Mouse (Mus musculus) embryo, embryonic 11 days (tissue): ENCODE measurements around the gene Gpr18.

ENCODE experiments used
- DNase-seq: peaks from one replicate; pipeline ENCODE4 v3.0.0-alpha.2; 2015

Gene Gpr18

GRCm38 (mm10) chr14:121915621-121916020, at the start of gene Gpr18:
Gene Gpr18, minus strand, starts transcription at chr14:121915781.
- DNase-seq = no peak

- no peak for DNase-seq
Measured at GRCm38 (mm10) chr14:121964990-121965389, 49.4 kb upstream of the Gpr18 start, which contains the start of gene Gpr183. Gene Gpr183, minus strand, starts transcription at chr14:121965195.

- DNase-seq = no peak
Measured at GRCm38 (mm10) chr14:121963942-121964335, 48.4 kb upstream of the Gpr18 start.

- no peak for DNase-seq
Measured at GRCm38 (mm10) chr14:121963251-121963941, 47.8 kb upstream of the Gpr18 start.

GRCm38 (mm10) chr14:121962128-121962890, 46.7 kb upstream of the Gpr18 start:
- DNase-seq = no peak

GRCm38 (mm10) chr14:121961496-121962127, 46.0 kb upstream of the Gpr18 start:
- DNase-seq = no peak

GRCm38 (mm10) chr14:121960997-121961396, 45.4 kb upstream of the Gpr18 start:
- no peak for DNase-seq

GRCm38 (mm10) chr14:121960531-121960930, 45.0 kb upstream of the Gpr18 start:
- DNase-seq = no peak

GRCm38 (mm10) chr14:121960031-121960430, 44.5 kb upstream of the Gpr18 start:
- no peak for DNase-seq

- DNase-seq = no peak
Measured at GRCm38 (mm10) chr14:121959538-121959980, 44.0 kb upstream of the Gpr18 start.

- DNase-seq = no peak
Measured at GRCm38 (mm10) chr14:121958751-121959537, 43.4 kb upstream of the Gpr18 start.

- DNase-seq = no peak
Measured at GRCm38 (mm10) chr14:121958041-121958750, 42.6 kb upstream of the Gpr18 start.

GRCm38 (mm10) chr14:121957176-121957871, 41.7 kb upstream of the Gpr18 start:
- DNase-seq = no peak

GRCm38 (mm10) chr14:121956291-121956690, 40.7 kb upstream of the Gpr18 start:
- no peak for DNase-seq

GRCm38 (mm10) chr14:121955176-121955795, 39.7 kb upstream of the Gpr18 start:
- no peak for DNase-seq

- no peak for DNase-seq
Measured at GRCm38 (mm10) chr14:121954608-121955007, 39.0 kb upstream of the Gpr18 start.

- no peak for DNase-seq
Measured at GRCm38 (mm10) chr14:121954129-121954528, 38.5 kb upstream of the Gpr18 start.

GRCm38 (mm10) chr14:121952046-121952400, 36.4 kb upstream of the Gpr18 start:
- no peak for DNase-seq

- no peak for DNase-seq
Measured at GRCm38 (mm10) chr14:121951399-121952045, 35.9 kb upstream of the Gpr18 start.

GRCm38 (mm10) chr14:121949897-121950296, 34.3 kb upstream of the Gpr18 start:
- DNase-seq = no peak

- no peak for DNase-seq
Measured at GRCm38 (mm10) chr14:121949436-121949835, 33.9 kb upstream of the Gpr18 start.
